Mouse (Mus musculus): ENCODE measurements around the gene Csrnp3. TPM values are rescaled to one million over a fixed set of nuclear protein-coding genes. Genes with fewer than 3 reads are reported as not detected.
A peak's percentile ranks its signal among the peaks of the same experiment; 100 is the strongest.
"Not testable (repeated sequence)": the region's sequence is repeated elsewhere in the genome, so short reads cannot be mapped to it uniquely, and the experiment has no call there.

The Csrnp3 gene
- polyA plus RNA-seq, 1 experiment from 2014 or later, result 2.5 TPM

DNA sequence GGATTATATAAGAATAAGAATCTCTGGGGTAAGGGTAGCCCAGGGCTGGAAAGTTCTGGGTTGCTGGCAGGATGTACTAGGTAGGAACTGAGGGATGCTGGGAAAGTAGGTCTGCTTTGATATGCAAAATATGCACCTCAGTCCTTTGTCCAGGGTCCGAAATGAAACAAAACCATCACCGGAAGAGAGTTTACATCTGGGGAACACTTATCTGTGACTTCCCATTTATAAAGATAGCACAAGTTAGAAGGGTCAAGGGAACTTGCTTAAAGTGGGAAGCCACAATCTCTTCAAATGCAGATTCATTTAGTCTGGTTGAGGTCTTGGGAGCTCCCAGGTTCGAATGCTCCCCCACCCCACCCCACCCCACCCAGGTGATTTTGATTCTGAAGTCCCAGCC lies 4.0 kb upstream of the Csrnp3 start:
- H3K27ac ChIP-seq, result no peak overlapping the region
- H3K4me2 ChIP-seq, result no peak overlapping the region
- WGBS, result 64% methylated on average over 3 of the region's 3 CpGs
- H3K27me3 ChIP-seq, result no peaks in the 10 kb centered on the region
- H3K4me3 ChIP-seq (replicated peaks), result no peak overlapping the region
- no peaks in the 10 kb centered on the region for H3K9me3 ChIP-seq (replicated peaks)
- ATAC-seq (replicated peaks; ENCODE audit: low FRiP score), result no peak
- H3K9ac ChIP-seq, result no peak overlapping the region
- H3K36me3 ChIP-seq, result no peaks in the 10 kb centered on the region
- 0 out of 2 replicates have a peak, but pooled peaks cover 11% of the 10 kb centered on the region for H3K4me1 ChIP-seq

- WGBS, result 35% methylated on average over 3 of the region's 3 CpGs
- no peak overlapping the region for H3K4me2 ChIP-seq
- no peaks in the 10 kb centered on the region for H3K9me3 ChIP-seq (replicated peaks)
- no peaks in the 10 kb centered on the region for H3K36me3 ChIP-seq
- H3K27ac ChIP-seq, result no peak overlapping the region
- H3K4me1 ChIP-seq, result 0 out of 2 replicates have a peak, but pooled peaks cover 11% of the 10 kb centered on the region
- H3K27me3 ChIP-seq, result no peaks in the 10 kb centered on the region
- no peak overlapping the region for H3K9ac ChIP-seq
- no peak overlapping the region for H3K4me3 ChIP-seq (replicated peaks)
- ATAC-seq (replicated peaks; ENCODE audit: low FRiP score), result no peak
These were observed 3.2 kb upstream of the Csrnp3 start for GRCm38 (mm10) chr2:65842356-65842755.

GRCm38 (mm10) chr2:65846000-65846755 lies 611 bp downstream of the Csrnp3 start:
- peak overlapping the region; percentile 44 for H3K9ac ChIP-seq
- peak overlapping the region; percentile 66 for H3K4me2 ChIP-seq
- 0 out of 2 replicates have a peak, but pooled peaks cover 11% of the 10 kb centered on the region for H3K4me1 ChIP-seq
- 2% methylated on average over 22 of the region's 22 CpGs for WGBS
- ATAC-seq (replicated peaks; ENCODE audit: low FRiP score), result no peak
- no peak overlapping the region; the same call in 1 of the 2 replicates for H3K27ac ChIP-seq
- H3K36me3 ChIP-seq, result no peaks in the 10 kb centered on the region
- H3K27me3 ChIP-seq, result no peaks in the 10 kb centered on the region
- peak overlapping the region; percentile 49 for H3K4me3 ChIP-seq (replicated peaks)
- no peaks in the 10 kb centered on the region for H3K9me3 ChIP-seq (replicated peaks)

GRCm38 (mm10) chr2:65847463-65848110 lies 2.0 kb downstream of the Csrnp3 start:
- no peak for ATAC-seq (replicated peaks; ENCODE audit: low FRiP score)
- 0 out of 2 replicates have a peak, but pooled peaks cover 11% of the 10 kb centered on the region for H3K4me1 ChIP-seq
- 47% methylated on average over 7 of the region's 7 CpGs for WGBS
- peak overlapping the region; percentile 7; the same call in 1 of the 2 replicates for H3K4me2 ChIP-seq
- no peaks in the 10 kb centered on the region for H3K27me3 ChIP-seq
- H3K27ac ChIP-seq, result no peak overlapping the region
- H3K36me3 ChIP-seq, result no peaks in the 10 kb centered on the region
- H3K9ac ChIP-seq, result no peak overlapping the region
- H3K4me3 ChIP-seq (replicated peaks), result no peak overlapping the region
- no peaks in the 10 kb centered on the region for H3K9me3 ChIP-seq (replicated peaks)

DNA sequence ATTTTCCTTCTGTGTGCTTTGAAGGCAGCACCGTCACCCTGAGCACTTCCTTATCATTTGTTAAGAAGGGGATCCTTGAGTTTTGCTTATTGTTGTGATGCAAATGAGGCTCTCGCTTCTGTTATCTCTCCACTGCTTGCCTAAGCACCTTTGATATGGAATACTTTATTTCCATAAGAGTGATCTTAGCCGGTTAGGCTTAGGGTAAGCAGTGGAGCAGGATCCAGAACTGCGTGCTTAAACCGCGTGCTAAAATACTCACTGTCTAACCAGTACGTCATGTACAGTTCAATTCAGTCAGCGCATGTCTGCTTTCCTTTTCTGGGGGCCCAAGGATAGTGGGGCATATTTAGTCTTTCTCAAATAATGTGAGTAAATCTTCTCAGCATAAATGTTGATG lies 3.1 kb downstream of the Csrnp3 start:
- 60% methylated on average over 8 of the region's 8 CpGs for WGBS
- no peaks in the 10 kb centered on the region for H3K27me3 ChIP-seq
- no peak overlapping the region for H3K27ac ChIP-seq
- no peak overlapping the region for H3K4me3 ChIP-seq (replicated peaks)
- ATAC-seq (replicated peaks; ENCODE audit: low FRiP score), result no peak
- H3K36me3 ChIP-seq, result no peaks in the 10 kb centered on the region
- H3K4me2 ChIP-seq, result no peak overlapping the region
- no peaks in the 10 kb centered on the region for H3K9me3 ChIP-seq (replicated peaks)
- H3K9ac ChIP-seq, result no peak overlapping the region
- 0 out of 2 replicates have a peak, but pooled peaks cover 11% of the 10 kb centered on the region for H3K4me1 ChIP-seq

DNA sequence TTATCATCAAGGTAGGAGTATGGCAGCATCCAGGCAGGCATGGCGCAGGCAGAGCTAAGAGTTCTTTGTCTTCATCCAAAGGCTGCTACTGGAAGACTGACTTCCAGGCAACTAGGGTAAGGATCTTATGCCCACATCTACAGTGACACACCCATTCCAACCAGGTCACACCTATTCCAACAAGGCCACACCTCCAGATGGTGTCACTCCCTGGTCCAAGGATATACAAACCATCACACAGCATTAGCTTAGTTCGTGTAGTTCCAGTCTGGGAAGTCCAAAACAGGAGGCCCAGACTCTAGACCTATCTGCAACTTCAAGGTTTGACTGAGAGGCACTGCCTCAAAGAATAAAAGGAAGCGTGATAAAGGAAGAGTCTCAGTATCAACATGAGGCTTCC lies 4.7 kb downstream of the Csrnp3 start:
- not testable (repeated sequence) for H3K4me3 ChIP-seq (replicated peaks); H3K4me1 ChIP-seq; H3K9ac ChIP-seq; H3K9me3 ChIP-seq (replicated peaks); H3K36me3 ChIP-seq; H3K27ac ChIP-seq; H3K27me3 ChIP-seq; ATAC-seq (replicated peaks; ENCODE audit: low FRiP score); H3K4me2 ChIP-seq
- WGBS, result 96% methylated on average over 3 of the region's 3 CpGs

- no peaks in the 10 kb centered on the region for H3K27me3 ChIP-seq
- no peak overlapping the region for H3K4me2 ChIP-seq
- H3K4me1 ChIP-seq, result no peaks in the 10 kb centered on the region
- no peaks in the 10 kb centered on the region for H3K36me3 ChIP-seq
- H3K27ac ChIP-seq, result no peak overlapping the region
- 93% methylated on average over 5 of the region's 5 CpGs for WGBS
- no peaks in the 10 kb centered on the region for H3K9me3 ChIP-seq (replicated peaks)
- ATAC-seq (replicated peaks; ENCODE audit: low FRiP score), result no peak
- H3K4me3 ChIP-seq (replicated peaks), result no peak overlapping the region
- H3K9ac ChIP-seq, result no peak overlapping the region
These were observed 11.2 kb downstream of the Csrnp3 start for GRCm38 (mm10) chr2:65856791-65857190.

- no peak overlapping the region for H3K27ac ChIP-seq
- no peak overlapping the region for H3K9ac ChIP-seq
- H3K9me3 ChIP-seq (replicated peaks), result no peaks in the 10 kb centered on the region
- no peaks in the 10 kb centered on the region for H3K27me3 ChIP-seq
- no peaks in the 10 kb centered on the region for H3K4me1 ChIP-seq
- no peak overlapping the region for H3K4me3 ChIP-seq (replicated peaks)
- no peak for ATAC-seq (replicated peaks; ENCODE audit: low FRiP score)
- 88% methylated on average over 18 of the region's 18 CpGs for WGBS
- H3K36me3 ChIP-seq, result no peaks in the 10 kb centered on the region
- H3K4me2 ChIP-seq, result no peak overlapping the region
These were observed 14.5 kb downstream of the Csrnp3 start for GRCm38 (mm10) chr2:65859767-65860727.

- Histone ChIP-seq H3K9ac (no peak overlapping the region), H3K9me3 (replicated peaks) (no peaks in the 10 kb centered on the region), H3K36me3 (no peaks in the 10 kb centered on the region), H3K4me1 (no peaks in the 10 kb centered on the region), H3K4me2 (no peak overlapping the region), H3K4me3 (replicated peaks) (no peak overlapping the region), H3K27ac (no peak overlapping the region), H3K27me3 (no peaks in the 10 kb centered on the region)
- WGBS, result 80% methylated on average over 12 of the region's 12 CpGs
- no peak for ATAC-seq (replicated peaks; ENCODE audit: low FRiP score)
These were observed 19.3 kb downstream of the Csrnp3 start for GRCm38 (mm10) chr2:65864778-65865339.

GRCm38 (mm10) chr2:65870919-65871582 lies 25.5 kb downstream of the Csrnp3 start:
- Histone ChIP-seq H3K4me2 (no peak overlapping the region), H3K27me3 (no peaks in the 10 kb centered on the region), H3K9me3 (replicated peaks) (no peaks in the 10 kb centered on the region), H3K4me1 (no peaks in the 10 kb centered on the region), H3K36me3 (no peaks in the 10 kb centered on the region), H3K9ac (no peak overlapping the region), H3K27ac (no peak overlapping the region), H3K4me3 (replicated peaks) (no peak overlapping the region)
- no peak for ATAC-seq (replicated peaks; ENCODE audit: low FRiP score)
- 66% methylated on average over 12 of the region's 12 CpGs for WGBS

DNA sequence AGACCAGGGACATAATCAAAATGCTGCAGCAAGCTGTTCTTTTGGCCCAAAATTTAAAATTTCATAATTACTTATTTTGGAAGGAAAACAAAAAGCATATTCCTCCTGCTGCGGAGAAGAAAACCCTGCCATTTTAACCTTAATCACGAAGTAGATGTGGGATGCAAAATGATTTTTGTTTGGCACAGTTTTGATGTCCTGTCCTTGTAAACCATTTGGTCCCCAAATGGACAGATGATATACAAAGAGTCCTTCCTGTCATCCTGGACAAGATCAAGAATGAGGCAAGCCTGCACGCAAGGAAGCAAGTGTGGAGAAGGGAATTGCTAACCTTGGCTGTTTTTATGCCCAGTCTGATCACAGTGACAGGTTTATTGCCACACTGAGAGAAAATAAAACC lies 46.0 kb downstream of the Csrnp3 start:
- no peak overlapping the region for H3K9ac ChIP-seq
- no peaks in the 10 kb centered on the region for H3K27me3 ChIP-seq
- 0 out of 2 replicates have a peak, but pooled peaks cover 2% of the 10 kb centered on the region for H3K4me1 ChIP-seq
- no peak overlapping the region for H3K4me2 ChIP-seq
- no peaks in the 10 kb centered on the region for H3K9me3 ChIP-seq (replicated peaks)
- 64% methylated on average over 3 of the region's 3 CpGs for WGBS
- ATAC-seq (replicated peaks; ENCODE audit: low FRiP score), result no peak
- no peak overlapping the region for H3K27ac ChIP-seq
- no peak overlapping the region for H3K4me3 ChIP-seq (replicated peaks)
- no peaks in the 10 kb centered on the region for H3K36me3 ChIP-seq

Data from kidney, embryonic 15.5 days (tissue).